Mouse (Mus musculus) megakaryocyte, embryonic 14.5 days (primary cell): ENCODE data around the gene Afap1l2.

Source experiments
- FLI1 ChIP-seq: IDR thresholded peaks from 2 replicates; pipeline ENCODE4 v1.6.1; 2012; ENCODE audit warnings: low read length, inconsistent platforms, mixed read lengths
- GATA1 ChIP-seq: IDR thresholded peaks from 3 replicates; pipeline ENCODE4 v1.6.1; 2012; ENCODE audit warnings: mixed read lengths, low read length, inconsistent platforms, borderline replicate concordance

DNA sequence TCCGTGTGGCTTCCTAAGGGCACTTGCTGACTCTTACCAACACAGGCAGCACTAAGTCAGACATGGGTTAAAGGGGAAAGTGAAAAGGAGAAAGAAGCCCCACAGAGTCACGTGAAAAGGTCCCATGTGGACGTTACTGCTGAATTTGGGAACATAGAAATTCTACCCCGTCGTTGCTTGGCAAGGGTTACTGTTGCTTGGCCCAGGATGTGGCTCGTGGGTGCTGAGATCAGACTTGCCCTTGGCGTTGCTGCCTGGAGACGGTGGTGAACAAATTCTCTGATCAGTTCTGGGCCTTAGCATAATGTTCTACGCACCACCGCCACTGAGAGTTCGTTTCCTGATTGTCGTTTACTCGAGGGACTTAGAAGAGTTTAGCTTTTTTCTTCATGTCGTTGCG is 28.8 kb upstream of the Afap1l2 start:
- no peak for TF ChIP-seq GATA1
- TF ChIP-seq FLI1 = no peak
